Mouse (Mus musculus) kidney, embryonic 15.5 days (tissue): ENCODE results near the gene Cacng8. TPM values are rescaled to one million over a fixed set of nuclear protein-coding genes. Genes with fewer than 3 reads are reported as not detected.

Experiments used
- ATAC-seq: fragments of 200-750 bp; cut with Nextera tagmentation; replicated peaks from 2 replicates; pipeline ENCODE4 v1.8.0; 2017; ENCODE audit warnings: moderate TSS enrichment; ENCODE audit not compliant: low FRiP score
- H3K27ac ChIP-seq: fragments of 300-500 bp; sonication (generic); 2 replicates; pipeline ENCODE4 v1.5.1; 2015; ENCODE audit warnings: mild to moderate bottlenecking, inconsistent platforms
- H3K27me3 ChIP-seq: fragments of 300-500 bp; sonication (generic); 2 replicates; pipeline ENCODE4 v1.6.1; 2015; ENCODE audit warnings: inconsistent platforms
- H3K36me3 ChIP-seq: fragments of 300-500 bp; sonication (generic); 2 replicates; pipeline ENCODE4 v1.6.1; 2015; ENCODE audit warnings: inconsistent platforms
- H3K4me1 ChIP-seq: fragments of 300-500 bp; sonication (generic); 2 replicates; pipeline ENCODE4 v1.6.1; 2015; ENCODE audit warnings: inconsistent platforms
- H3K4me2 ChIP-seq: fragments of 300-500 bp; sonication (generic); 2 replicates; pipeline ENCODE4 v1.6.1; 2015; ENCODE audit warnings: moderate library complexity, mild to moderate bottlenecking, inconsistent platforms
- H3K4me3 ChIP-seq: fragments of 300-500 bp; sonication (generic); replicated peaks from 2 replicates; pipeline ENCODE4 v1.5.1; 2015; ENCODE audit warnings: mild to moderate bottlenecking, inconsistent platforms
- H3K9ac ChIP-seq: fragments of 300-500 bp; sonication (generic); 2 replicates; pipeline ENCODE4 v1.6.1; 2015; ENCODE audit warnings: mild to moderate bottlenecking, inconsistent platforms
- H3K9me3 ChIP-seq: fragments of 300-500 bp; sonication (generic); replicated peaks from 2 replicates; pipeline ENCODE4 v1.6.1; 2016; ENCODE audit warnings: inconsistent platforms
- WGBS: fragments of 180-500 bp; shearing (Covaris S2); methylation state at CpG from one replicate; pipeline ENCODE4 v1.1.7; 2015; ENCODE audit warnings: mixed read lengths; 5-methylcytosine and 5-hydroxymethylcytosine counted together
- polyA plus RNA-seq: library from polyadenylated mRNA; unstranded; fragments of >200 nt; fragmentation: Nextera tagmentation; extraction: Ambion mirVana; gene quantifications from 2 replicates; pipeline ENCODE4 v1.2.1, GENCODE M21; 2015

The Cacng8 gene
- polyA plus RNA-seq, 1 experiment from 2014 or later, result 1.9 TPM

- no peaks in the 10 kb centered on the region for H3K36me3 ChIP-seq
- no peak overlapping the region for H3K27ac ChIP-seq
- H3K4me3 ChIP-seq, result no peak overlapping the region
- WGBS, result 86% methylated on average over 10 of the region's 10 CpGs
- H3K9ac ChIP-seq, result no peak overlapping the region
- ATAC-seq, result no peak
- no peaks in the 10 kb centered on the region for H3K9me3 ChIP-seq
- H3K27me3 ChIP-seq, result no peaks in the 10 kb centered on the region
- peaks cover 4% of the 10 kb centered on the region; the same call in 1 of the 2 replicates for H3K4me1 ChIP-seq
- H3K4me2 ChIP-seq, result no peak overlapping the region
These were observed 52.1 kb downstream of the Cacng8 start for GRCm38 (mm10) chr7:3442476-3443062.

GRCm38 (mm10) chr7:3444678-3445077 lies 54.2 kb downstream of the Cacng8 start:
- Histone ChIP-seq H3K36me3 (no peaks in the 10 kb centered on the region), H3K9me3 (no peaks in the 10 kb centered on the region), H3K4me1 (no peaks in the 10 kb centered on the region), H3K4me3 (no peak overlapping the region), H3K27ac (no peak overlapping the region), H3K9ac (no peak overlapping the region), H3K4me2 (no peak overlapping the region), H3K27me3 (no peaks in the 10 kb centered on the region)
- WGBS, result 63% methylated on average over 3 of the region's 3 CpGs
- ATAC-seq, result no peak

- no peaks in the 10 kb centered on the region for H3K4me1 ChIP-seq
- ATAC-seq, result no peak
- no peak overlapping the region for H3K4me2 ChIP-seq
- H3K27ac ChIP-seq, result no peak overlapping the region
- H3K27me3 ChIP-seq, result no peaks in the 10 kb centered on the region
- no peak overlapping the region for H3K9ac ChIP-seq
- no peaks in the 10 kb centered on the region for H3K9me3 ChIP-seq
- H3K4me3 ChIP-seq, result no peak overlapping the region
- WGBS, result 75% methylated on average over 3 of the region's 3 CpGs
- no peaks in the 10 kb centered on the region for H3K36me3 ChIP-seq
These were observed 56.1 kb downstream of the Cacng8 start for GRCm38 (mm10) chr7:3446584-3446983.

DNA sequence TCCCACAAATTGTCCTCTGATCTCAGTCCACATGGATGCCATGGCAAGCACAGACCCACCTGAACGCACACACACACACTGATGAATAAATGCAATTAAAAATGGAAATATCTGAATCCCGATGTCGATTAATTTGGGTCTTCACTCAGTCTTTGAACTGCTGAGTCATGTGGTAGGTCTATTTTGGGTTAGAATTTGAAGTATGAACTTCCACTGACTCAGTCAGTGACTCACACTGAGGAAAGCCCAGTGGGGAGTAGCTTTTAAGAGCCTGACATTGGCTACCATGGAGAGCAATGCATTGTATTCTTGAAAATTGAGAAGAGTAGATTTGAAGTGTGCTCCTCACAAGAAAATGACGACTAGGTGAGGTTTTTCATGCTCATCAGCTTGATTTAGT lies 56.5 kb downstream of the Cacng8 start:
- WGBS, result 74% methylated on average over 4 of the region's 4 CpGs
- Histone ChIP-seq H3K27ac (no peak overlapping the region), H3K9me3 (no peaks in the 10 kb centered on the region), H3K4me1 (no peaks in the 10 kb centered on the region), H3K4me2 (no peak overlapping the region), H3K27me3 (no peaks in the 10 kb centered on the region), H3K4me3 (no peak overlapping the region), H3K9ac (no peak overlapping the region), H3K36me3 (no peaks in the 10 kb centered on the region)
- ATAC-seq, result no peak

DNA sequence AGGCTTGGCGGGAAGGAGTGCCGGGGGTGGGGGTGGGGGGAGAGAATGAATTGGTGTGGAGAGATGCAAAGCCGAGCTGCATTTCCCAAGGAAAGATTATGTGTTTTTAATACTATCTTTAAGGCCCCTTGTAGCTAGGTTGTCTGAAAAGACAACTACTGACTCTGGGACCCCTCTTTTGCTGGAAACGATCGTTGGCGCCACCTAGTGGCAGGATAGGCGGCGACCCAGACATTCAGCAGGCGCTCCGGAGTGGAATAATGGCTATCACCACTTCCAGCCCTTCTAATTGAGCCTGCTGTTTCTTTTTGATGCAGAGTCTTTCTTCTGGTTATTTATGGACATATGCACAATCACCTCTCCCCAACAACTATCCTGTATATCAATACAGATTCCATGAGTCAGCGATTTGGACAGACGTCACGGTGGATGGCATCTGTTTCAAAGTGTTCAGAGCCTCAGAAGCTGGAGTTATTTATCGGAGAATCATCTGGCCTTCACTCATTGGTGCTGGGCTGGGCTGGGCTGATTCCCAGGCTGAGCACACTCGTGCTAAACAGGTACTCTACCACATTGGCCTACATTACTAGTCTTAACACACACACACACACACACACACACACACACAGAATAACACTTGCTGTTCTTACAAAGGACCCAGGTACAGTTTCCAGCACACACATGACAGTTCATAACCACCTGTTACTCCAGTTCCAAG lies 58.4 kb downstream of the Cacng8 start:
- no peaks in the 10 kb centered on the region for H3K36me3 ChIP-seq
- ATAC-seq, result no peak
- no peaks in the 10 kb centered on the region for H3K27me3 ChIP-seq
- H3K9me3 ChIP-seq, result no peaks in the 10 kb centered on the region
- 19% methylated on average over 15 of the region's 15 CpGs for WGBS
- H3K4me2 ChIP-seq, result no peak overlapping the region
- no peak overlapping the region for H3K27ac ChIP-seq
- no peak overlapping the region for H3K9ac ChIP-seq
- H3K4me1 ChIP-seq, result no peaks in the 10 kb centered on the region
- no peak overlapping the region for H3K4me3 ChIP-seq

DNA sequence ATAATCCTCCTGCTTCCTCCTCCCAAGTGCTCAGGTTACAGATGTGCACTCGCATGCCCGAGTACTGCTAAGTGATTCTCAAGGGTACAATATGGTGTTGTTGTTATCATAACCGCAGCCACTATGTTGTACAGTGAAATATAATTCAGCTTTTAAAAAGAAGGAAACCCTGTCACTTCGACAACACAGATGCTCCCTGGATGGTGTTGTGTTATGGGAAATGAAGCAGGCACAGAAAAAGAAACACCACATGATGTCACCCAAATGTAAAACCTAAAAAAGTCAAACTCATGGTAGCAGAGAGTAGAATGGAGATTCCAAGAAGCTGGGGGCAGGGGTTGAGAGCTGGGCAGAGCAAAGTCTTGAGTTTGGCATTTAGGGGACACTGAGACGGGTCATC lies 60.2 kb downstream of the Cacng8 start:
- Histone ChIP-seq H3K4me2 (no peak overlapping the region), H3K4me3 (no peak overlapping the region), H3K36me3 (no peaks in the 10 kb centered on the region), H3K9ac (no peak overlapping the region), H3K27ac (no peak overlapping the region), H3K27me3 (no peaks in the 10 kb centered on the region), H3K9me3 (no peaks in the 10 kb centered on the region), H3K4me1 (no peaks in the 10 kb centered on the region)
- 46% methylated on average over 5 of the region's 5 CpGs for WGBS
- ATAC-seq, result no peak

DNA sequence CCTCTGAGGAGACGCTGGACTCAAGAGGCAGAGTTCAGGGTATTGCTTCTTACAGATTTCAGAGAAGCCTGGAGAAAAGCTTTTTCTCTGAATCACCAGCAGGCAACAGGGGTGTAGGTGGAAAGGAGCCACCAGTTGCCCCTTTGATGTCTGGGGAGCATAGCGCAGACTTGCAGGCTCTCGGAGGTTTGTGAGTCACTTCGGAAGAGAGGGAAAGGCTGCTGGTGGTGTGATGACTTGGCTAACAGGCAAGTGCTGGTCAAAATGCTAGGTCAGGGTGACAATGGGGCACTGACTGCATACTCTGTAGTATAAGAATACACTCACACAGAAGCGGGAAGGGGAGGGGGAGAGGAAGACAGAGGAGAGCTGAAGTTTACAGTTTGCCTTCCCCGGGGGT lies 60.7 kb downstream of the Cacng8 start:
- no peaks in the 10 kb centered on the region for H3K36me3 ChIP-seq
- H3K27ac ChIP-seq, result no peak overlapping the region
- no peak for ATAC-seq
- H3K9ac ChIP-seq, result no peak overlapping the region
- no peaks in the 10 kb centered on the region for H3K9me3 ChIP-seq
- no peaks in the 10 kb centered on the region for H3K27me3 ChIP-seq
- WGBS, result 34% methylated on average over 6 of the region's 6 CpGs
- H3K4me1 ChIP-seq, result no peaks in the 10 kb centered on the region
- H3K4me2 ChIP-seq, result no peak overlapping the region
- H3K4me3 ChIP-seq, result no peak overlapping the region

- H3K27me3 ChIP-seq, result no peaks in the 10 kb centered on the region
- H3K9ac ChIP-seq, result no peak overlapping the region
- no peak overlapping the region for H3K27ac ChIP-seq
- no peaks in the 10 kb centered on the region for H3K4me1 ChIP-seq
- no peak for ATAC-seq
- 51% methylated on average over 12 of the region's 12 CpGs for WGBS
- no peak overlapping the region for H3K4me2 ChIP-seq
- no peaks in the 10 kb centered on the region for H3K9me3 ChIP-seq
- no peak overlapping the region for H3K4me3 ChIP-seq
- no peaks in the 10 kb centered on the region for H3K36me3 ChIP-seq
These were observed 62.5 kb downstream of the Cacng8 start for GRCm38 (mm10) chr7:3452821-3453485.

- ATAC-seq, result no peak
- Histone ChIP-seq H3K4me3 (no peak overlapping the region), H3K36me3 (no peaks in the 10 kb centered on the region), H3K4me1 (no peaks in the 10 kb centered on the region), H3K9ac (no peak overlapping the region), H3K9me3 (no peaks in the 10 kb centered on the region), H3K27me3 (no peaks in the 10 kb centered on the region), H3K4me2 (no peak overlapping the region), H3K27ac (no peak overlapping the region)
- 49% methylated on average over 11 of the region's 11 CpGs for WGBS
These were observed 63.2 kb downstream of the Cacng8 start for GRCm38 (mm10) chr7:3453486-3454183.

DNA sequence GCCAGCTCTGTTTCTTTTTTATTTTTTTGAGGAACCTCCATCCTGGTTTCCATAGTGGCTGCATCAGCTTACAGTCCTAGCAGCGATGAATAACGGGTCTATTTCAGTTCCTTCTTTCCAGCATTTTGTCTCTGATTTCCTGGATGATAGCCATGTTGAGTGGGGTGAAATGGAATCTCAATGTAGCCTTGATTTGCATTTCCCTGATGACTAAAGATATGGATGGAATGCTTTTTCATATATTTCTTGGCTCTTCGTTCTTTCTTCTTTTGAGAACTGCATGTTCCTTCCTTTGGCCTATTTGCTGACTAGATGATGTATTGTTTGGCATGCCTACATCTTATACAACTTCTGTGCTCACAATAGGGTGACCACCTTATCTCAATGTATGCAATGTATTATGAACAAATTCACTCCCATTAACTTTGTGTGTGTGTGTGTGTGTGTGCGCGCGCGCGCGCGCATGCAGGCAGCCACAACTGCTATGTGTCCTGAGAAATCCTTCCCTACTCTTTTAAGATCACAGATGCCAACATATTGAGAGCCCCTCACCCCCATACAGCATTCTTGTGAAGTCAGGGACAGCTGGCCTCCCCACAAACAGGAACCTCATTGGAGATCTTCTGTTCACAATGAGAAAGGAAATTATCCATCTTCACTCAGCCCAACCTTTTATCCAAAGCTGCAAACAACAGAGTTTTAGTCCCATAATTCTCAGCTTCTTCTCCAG lies 66.8 kb downstream of the Cacng8 start:
- H3K27me3 ChIP-seq, result no peaks in the 10 kb centered on the region
- H3K4me1 ChIP-seq, result no peaks in the 10 kb centered on the region
- H3K27ac ChIP-seq, result no peak overlapping the region
- no peaks in the 10 kb centered on the region for H3K9me3 ChIP-seq
- no peaks in the 10 kb centered on the region for H3K36me3 ChIP-seq
- H3K4me2 ChIP-seq, result no peak overlapping the region
- H3K4me3 ChIP-seq, result no peak overlapping the region
- no peak overlapping the region for H3K9ac ChIP-seq
- 89% methylated on average over 10 of the region's 10 CpGs for WGBS
- no peak for ATAC-seq

- no peaks in the 10 kb centered on the region for H3K36me3 ChIP-seq
- no peaks in the 10 kb centered on the region for H3K27me3 ChIP-seq
- WGBS, result 68% methylated on average over 9 of the region's 9 CpGs
- H3K27ac ChIP-seq, result no peak overlapping the region
- ATAC-seq, result no peak
- no peak overlapping the region for H3K9ac ChIP-seq
- H3K4me2 ChIP-seq, result no peak overlapping the region
- no peaks in the 10 kb centered on the region for H3K4me1 ChIP-seq
- H3K9me3 ChIP-seq, result no peaks in the 10 kb centered on the region
- no peak overlapping the region for H3K4me3 ChIP-seq
These were observed 67.3 kb downstream of the Cacng8 start for GRCm38 (mm10) chr7:3457841-3458217.

DNA sequence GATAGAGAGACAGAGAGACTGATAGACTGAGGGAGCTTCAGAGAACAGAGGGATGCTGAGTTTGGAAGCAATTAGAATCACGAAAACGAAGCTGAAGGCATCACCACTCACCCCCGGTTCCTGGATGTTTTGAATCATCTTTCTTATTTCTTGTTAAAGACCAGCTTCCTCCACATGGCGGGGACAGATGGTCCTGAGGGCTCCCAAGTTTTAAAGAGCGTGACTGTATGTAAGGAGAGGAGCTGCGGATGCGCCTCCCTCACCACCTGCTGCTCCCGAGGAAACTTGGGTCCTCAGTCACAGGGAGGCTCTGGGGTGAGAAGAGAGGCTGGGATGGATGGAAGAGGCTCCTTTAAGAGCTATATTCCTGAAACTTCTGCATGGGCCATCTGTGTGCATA lies 69.8 kb downstream of the Cacng8 start:
- no peaks in the 10 kb centered on the region for H3K9me3 ChIP-seq
- H3K4me1 ChIP-seq, result no peaks in the 10 kb centered on the region
- H3K36me3 ChIP-seq, result no peaks in the 10 kb centered on the region
- 85% methylated on average over 8 of the region's 8 CpGs for WGBS
- no peak overlapping the region for H3K9ac ChIP-seq
- H3K27ac ChIP-seq, result no peak overlapping the region
- no peak overlapping the region for H3K4me3 ChIP-seq
- H3K4me2 ChIP-seq, result no peak overlapping the region
- H3K27me3 ChIP-seq, result no peaks in the 10 kb centered on the region
- no peak for ATAC-seq
